Mouse (Mus musculus) left cerebral cortex, postnatal 36 days (tissue): ENCODE measurements around the gene Batf. TPM values are rescaled to one million over a fixed set of nuclear protein-coding genes. Genes with fewer than 3 reads are reported as not detected.
"Not testable (repeated sequence)": the region's sequence is repeated elsewhere in the genome, so short reads cannot be mapped to it uniquely, and the experiment has no call there.

Experiments used
- DNase-seq, 2 experiments: peaks; one replicate each; pipeline ENCODE4 v3.0.0; 2021 to 2022; ENCODE audit warnings: low spot score in 2 of 2, mixed read lengths in 1 of 2
- intact Hi-C: fragments of 180-260 bp; cut with DNase I; formaldehyde crosslinking; loops from one replicate; pipeline ENCODE4 v1.15.1; 2025
- total RNA-seq, 2 experiments: library from RNA; stranded (reverse); gene quantifications; 2 replicates each; pipeline ENCODE4 v1.2.3; 2021

Batf gene
- 1 to 10 TPM in 1 of 2 experiments, under 1 TPM in 1; 0.44 to 1.2 TPM for total RNA-seq

GRCm38 (mm10) chr12:85686466-85687216 is at the start of gene Batf:
Batf (plus strand) TSS chr12:85686669.
- intact Hi-C loops: no loop called here
- no peak for DNase-seq

GRCm38 (mm10) chr12:85637932-85638331 is 48.5 kb upstream of the Batf start:
- intact Hi-C loops: no loop called here
- no peak for DNase-seq

- intact Hi-C loops: no loop called here
- DNase-seq: no peak
Observed at GRCm38 (mm10) chr12:85638541-85639325, 47.7 kb upstream of the Batf start.

GRCm38 (mm10) chr12:85639326-85640008 is 47.0 kb upstream of the Batf start:
- intact Hi-C loops: loop anchor here (5.0 kb wide), 1 partner anchor 37 kb away; no protein-coding TSS in a partner anchor
- DNase-seq: no peak

GRCm38 (mm10) chr12:85640852-85641563 is 45.5 kb upstream of the Batf start:
- intact Hi-C loops: loop anchor here (5.0 kb wide), 1 partner anchor 39 kb away; no protein-coding TSS in a partner anchor
- no peak for DNase-seq

GRCm38 (mm10) chr12:85641564-85641931 is 44.9 kb upstream of the Batf start:
- no peak for DNase-seq
- intact Hi-C loops: loop anchor here (5.0 kb wide), 1 partner anchor 39 kb away; no protein-coding TSS in a partner anchor

GRCm38 (mm10) chr12:85643735-85644134 is 42.7 kb upstream of the Batf start:
- intact Hi-C loops: loop anchor here (5.0 kb wide), 1 partner anchor 41 kb away; no protein-coding TSS in a partner anchor

GRCm38 (mm10) chr12:85645664-85646063 is 40.8 kb upstream of the Batf start:
- intact Hi-C loops: no loop called here
- DNase-seq: no peak

More at GRCm38 (mm10) chr12:85643735-85644134, 42.7 kb upstream of the Batf start:
- no peak for DNase-seq

GRCm38 (mm10) chr12:85647346-85647745 is 39.1 kb upstream of the Batf start:
- intact Hi-C loops: no loop called here
- no peak for DNase-seq

- intact Hi-C loops: no loop called here
- no peak for DNase-seq
Observed at GRCm38 (mm10) chr12:85647955-85648354, 38.5 kb upstream of the Batf start.

GRCm38 (mm10) chr12:85659319-85659718 is 27.1 kb upstream of the Batf start:
- intact Hi-C loops: no loop called here
- DNase-seq: no peak

- no peak for DNase-seq
- intact Hi-C loops: loop anchor here (5.0 kb wide), 1 partner anchor 314 kb away; no protein-coding TSS in a partner anchor
Observed at GRCm38 (mm10) chr12:85660855-85661254, 25.6 kb upstream of the Batf start.

- intact Hi-C loops: loop anchor here (5.0 kb wide), 1 partner anchor 315 kb away; no protein-coding TSS in a partner anchor
- DNase-seq: not testable (repeated sequence)
Observed at GRCm38 (mm10) chr12:85662232-85662631, 24.2 kb upstream of the Batf start.

- intact Hi-C loops: loop anchor here (5.0 kb wide), 1 partner anchor 316 kb away; no protein-coding TSS in a partner anchor
Observed at GRCm38 (mm10) chr12:85662896-85663295, 23.6 kb upstream of the Batf start.

GRCm38 (mm10) chr12:85666112-85666511 is 20.4 kb upstream of the Batf start:
- no peak for DNase-seq
- intact Hi-C loops: no loop called here

More at GRCm38 (mm10) chr12:85662896-85663295, 23.6 kb upstream of the Batf start:
- peak; percentile 56 to 65 for DNase-seq

GRCm38 (mm10) chr12:85667071-85667470 is 19.4 kb upstream of the Batf start:
- intact Hi-C loops: no loop called here
- DNase-seq: no peak

GRCm38 (mm10) chr12:85668696-85669095 is 17.8 kb upstream of the Batf start:
- intact Hi-C loops: no loop called here
- DNase-seq: no peak

- intact Hi-C loops: no loop called here
- DNase-seq: no peak
Observed at GRCm38 (mm10) chr12:85670080-85670479, 16.4 kb upstream of the Batf start.

- intact Hi-C loops: no loop called here
- no peak for DNase-seq
Observed at GRCm38 (mm10) chr12:85673914-85674313, 12.6 kb upstream of the Batf start.
